Mouse (Mus musculus): ENCODE results near the gene Dvl3. TPM values are rescaled to one million over a fixed set of nuclear protein-coding genes. Genes with fewer than 3 reads are reported as not detected.
A peak's percentile ranks its signal among the peaks of the same experiment; 100 is the strongest.

Gene Dvl3
- polyA plus RNA-seq, 1 experiment: 42.7 TPM

- H3K27ac ChIP-seq (ENCODE audit: control insufficient read depth, insufficient read depth, low read length): no peak overlapping the region
- 82% methylated on average over 6 of the region's 6 CpGs for WGBS
These were observed 21.0 kb downstream of the Dvl3 start for GRCm38 (mm10) chr16:20537601-20538320.

GRCm38 (mm10) chr16:20539649-20540048 lies 22.9 kb downstream of the Dvl3 start:
- Histone ChIP-seq H3K27ac (ENCODE audit: control insufficient read depth, insufficient read depth, low read length) (no peak overlapping the region), H3K4me3 (ENCODE audit: control insufficient read depth, insufficient read depth, low read length) (no peak overlapping the region), H3K4me1 (replicated peaks; ENCODE audit: control insufficient read depth, insufficient read depth, low read length) (peaks cover 18% of the 10 kb centered on the region), H3K36me3 (ENCODE audit: control insufficient read depth, insufficient read depth, low read length) (peaks cover 49% of the 10 kb centered on the region), H3K27me3 (ENCODE audit: control insufficient read depth, insufficient read depth, low read length) (no peaks in the 10 kb centered on the region)
- no peak for DNase-seq
- 61% methylated on average over 3 of the region's 3 CpGs for WGBS
- TF ChIP-seq CTCF (IDR thresholded peaks at IDR 0.05; ENCODE audit: borderline replicate concordance, control insufficient read depth, extremely low read depth, insufficient read depth, low read length, poor library complexity): no peak
- TF ChIP-seq POLR2A (IDR thresholded peaks at IDR 0.05; ENCODE audit: control insufficient read depth, extremely low read depth, insufficient read depth, low read length, poor library complexity): no peak

More at GRCm38 (mm10) chr16:20537601-20538320, 21.0 kb downstream of the Dvl3 start:
- TF ChIP-seq POLR2A (IDR thresholded peaks at IDR 0.05; ENCODE audit: control insufficient read depth, extremely low read depth, insufficient read depth, low read length, poor library complexity) (no peak), CTCF (IDR thresholded peaks at IDR 0.05; ENCODE audit: borderline replicate concordance, control insufficient read depth, extremely low read depth, insufficient read depth, low read length, poor library complexity) (no peak)
- no peak overlapping the region for H3K4me3 ChIP-seq (ENCODE audit: control insufficient read depth, insufficient read depth, low read length)
- H3K36me3 ChIP-seq (ENCODE audit: control insufficient read depth, insufficient read depth, low read length): peaks cover 40% of the 10 kb centered on the region
- no peak for DNase-seq
- no peaks in the 10 kb centered on the region for H3K27me3 ChIP-seq (ENCODE audit: control insufficient read depth, insufficient read depth, low read length)
- peaks cover 18% of the 10 kb centered on the region for H3K4me1 ChIP-seq (replicated peaks; ENCODE audit: control insufficient read depth, insufficient read depth, low read length)

- Histone ChIP-seq H3K36me3 (ENCODE audit: control insufficient read depth, insufficient read depth, low read length) (peaks cover 49% of the 10 kb centered on the region), H3K27me3 (ENCODE audit: control insufficient read depth, insufficient read depth, low read length) (no peaks in the 10 kb centered on the region), H3K4me1 (replicated peaks; ENCODE audit: control insufficient read depth, insufficient read depth, low read length) (peaks cover 18% of the 10 kb centered on the region), H3K27ac (ENCODE audit: control insufficient read depth, insufficient read depth, low read length) (no peak overlapping the region), H3K4me3 (ENCODE audit: control insufficient read depth, insufficient read depth, low read length) (no peak overlapping the region)
- WGBS: 73% methylated on average over 4 of the region's 4 CpGs
- TF ChIP-seq POLR2A (IDR thresholded peaks at IDR 0.05; ENCODE audit: control insufficient read depth, extremely low read depth, insufficient read depth, low read length, poor library complexity): no peak
- TF ChIP-seq CTCF (IDR thresholded peaks at IDR 0.05; ENCODE audit: borderline replicate concordance, control insufficient read depth, extremely low read depth, insufficient read depth, low read length, poor library complexity): no peak
- DNase-seq: no peak
These were observed 23.7 kb downstream of the Dvl3 start for GRCm38 (mm10) chr16:20540438-20540837.

- H3K36me3 ChIP-seq (ENCODE audit: control insufficient read depth, insufficient read depth, low read length): peaks cover 32% of the 10 kb centered on the region
- no peak for DNase-seq
- no peak for TF ChIP-seq POLR2A (IDR thresholded peaks at IDR 0.05; ENCODE audit: control insufficient read depth, extremely low read depth, insufficient read depth, low read length, poor library complexity)
- TF ChIP-seq CTCF (IDR thresholded peaks at IDR 0.05; ENCODE audit: borderline replicate concordance, control insufficient read depth, extremely low read depth, insufficient read depth, low read length, poor library complexity): no peak
- no peak overlapping the region for H3K27ac ChIP-seq (ENCODE audit: control insufficient read depth, insufficient read depth, low read length)
- H3K4me1 ChIP-seq (replicated peaks; ENCODE audit: control insufficient read depth, insufficient read depth, low read length): peaks cover 7% of the 10 kb centered on the region
- WGBS: 98% methylated on average over 10 of the region's 10 CpGs
- no peaks in the 10 kb centered on the region for H3K27me3 ChIP-seq (ENCODE audit: control insufficient read depth, insufficient read depth, low read length)
- no peak overlapping the region for H3K4me3 ChIP-seq (ENCODE audit: control insufficient read depth, insufficient read depth, low read length)
These were observed 28.9 kb downstream of the Dvl3 start for GRCm38 (mm10) chr16:20545696-20546095.

- no peak overlapping the region for H3K4me3 ChIP-seq (ENCODE audit: control insufficient read depth, insufficient read depth, low read length)
- peaks cover 33% of the 10 kb centered on the region for H3K36me3 ChIP-seq (ENCODE audit: control insufficient read depth, insufficient read depth, low read length)
- H3K27ac ChIP-seq (ENCODE audit: control insufficient read depth, insufficient read depth, low read length): no peak overlapping the region
- WGBS: 66% methylated on average over 5 of the region's 5 CpGs
- peaks cover 7% of the 10 kb centered on the region for H3K4me1 ChIP-seq (replicated peaks; ENCODE audit: control insufficient read depth, insufficient read depth, low read length)
- no peak for TF ChIP-seq POLR2A (IDR thresholded peaks at IDR 0.05; ENCODE audit: control insufficient read depth, extremely low read depth, insufficient read depth, low read length, poor library complexity)
- no peak for TF ChIP-seq CTCF (IDR thresholded peaks at IDR 0.05; ENCODE audit: borderline replicate concordance, control insufficient read depth, extremely low read depth, insufficient read depth, low read length, poor library complexity)
- no peak for DNase-seq
- H3K27me3 ChIP-seq (ENCODE audit: control insufficient read depth, insufficient read depth, low read length): no peaks in the 10 kb centered on the region
These were observed 30.6 kb downstream of the Dvl3 start for GRCm38 (mm10) chr16:20547423-20547822.

GRCm38 (mm10) chr16:20548096-20548948 lies 31.5 kb downstream of the Dvl3 start, which contains the start of gene Abcf3:
TSS of gene Abcf3 (plus strand) at chr16:20548577.
- H3K27me3 ChIP-seq (ENCODE audit: control insufficient read depth, insufficient read depth, low read length): no peaks in the 10 kb centered on the region
- peak within 1 kb of the TSS; percentile 86 for H3K4me3 ChIP-seq (ENCODE audit: control insufficient read depth, insufficient read depth, low read length)
- TF ChIP-seq POLR2A (IDR thresholded peaks at IDR 0.05; ENCODE audit: control insufficient read depth, extremely low read depth, insufficient read depth, low read length, poor library complexity) (peak; percentile 75; the same call in 1 of the 2 replicates), CTCF (IDR thresholded peaks at IDR 0.05; ENCODE audit: borderline replicate concordance, control insufficient read depth, extremely low read depth, insufficient read depth, low read length, poor library complexity) (peak; percentile 63; the same call in 1 of the 2 replicates)
- WGBS: under 1% methylated on average over 56 of the region's 56 CpGs
- H3K4me1 ChIP-seq (replicated peaks; ENCODE audit: control insufficient read depth, insufficient read depth, low read length): peaks cover 7% of the 10 kb centered on the region
- peaks cover 33% of the 10 kb centered on the region for H3K36me3 ChIP-seq (ENCODE audit: control insufficient read depth, insufficient read depth, low read length)
- H3K27ac ChIP-seq (ENCODE audit: control insufficient read depth, insufficient read depth, low read length): no peak within 1 kb of the TSS
- DNase-seq: peak; percentile 98

Data from thymus, adult 2 months (tissue).